Mouse (Mus musculus) testis, adult 2 months (tissue): Measurements from ENCODE around the gene Tnfsfm13. TPM values are rescaled to one million over a fixed set of nuclear protein-coding genes. Genes with fewer than 3 reads are reported as not detected.
A peak's percentile ranks its signal among the peaks of the same experiment; 100 is the strongest.

ENCODE experiments used
- H3K27ac ChIP-seq: fragments of 200-500 bp; 2 replicates; pipeline ENCODE4 v1.5.1; 2012; ENCODE audit warnings: low read depth, low read length; ENCODE audit not compliant: control insufficient read depth, insufficient read depth
- H3K27me3 ChIP-seq: fragments of 200-500 bp; 2 replicates; pipeline ENCODE4 v1.6.1; 2012; ENCODE audit warnings: mild to moderate bottlenecking, low read length, moderate library complexity; ENCODE audit not compliant: control insufficient read depth, insufficient read depth
- H3K36me3 ChIP-seq: fragments of 200-500 bp; 2 replicates; pipeline ENCODE4 v1.6.1; 2012; ENCODE audit warnings: mild to moderate bottlenecking, low read length; ENCODE audit not compliant: control insufficient read depth, insufficient read depth
- H3K4me1 ChIP-seq: fragments of 200-500 bp; 2 replicates; pipeline ENCODE4 v1.6.1; 2012; ENCODE audit warnings: low read length; ENCODE audit not compliant: control insufficient read depth, insufficient read depth
- H3K4me3 ChIP-seq: fragments of 200-500 bp; 2 replicates; pipeline ENCODE4 v1.5.1; 2012; ENCODE audit warnings: low read depth, mild to moderate bottlenecking, low read length, moderate library complexity, mixed read lengths; ENCODE audit not compliant: control insufficient read depth
- CTCF ChIP-seq: fragments of 200-500 bp; IDR thresholded peaks from 2 replicates; pipeline ENCODE4 v1.5.1; 2012; ENCODE audit warnings: low read depth, mild to moderate bottlenecking, inconsistent platforms, low read length, moderate library complexity; ENCODE audit not compliant: control insufficient read depth, insufficient read depth, insufficient replicate concordance
- POLR2A ChIP-seq: fragments of 200-500 bp; IDR thresholded peaks from 2 replicates; pipeline ENCODE4 v1.6.1; 2012; ENCODE audit warnings: low read depth, mild to moderate bottlenecking, inconsistent platforms, low read length, moderate library complexity; ENCODE audit not compliant: control insufficient read depth
- polyA plus RNA-seq: library from polyadenylated mRNA; depleted of rRNA; stranded (reverse); fragments of >200 nt; gene quantifications from 2 replicates; pipeline ENCODE4 v1.2.3, GENCODE M21; 2012

The Tnfsfm13 gene
- polyA plus RNA-seq, 1 experiment = 1.9 TPM

- no peak overlapping the region; the same call in 1 of the 2 replicates for H3K4me3 ChIP-seq
- no peaks in the 10 kb centered on the region for H3K27me3 ChIP-seq
- H3K4me1 ChIP-seq = peaks cover 9% of the 10 kb centered on the region
- no peaks in the 10 kb centered on the region for H3K36me3 ChIP-seq
- peak overlapping the region; percentile 62 for H3K27ac ChIP-seq
- TF ChIP-seq CTCF (no peak), POLR2A (no peak)
Observed at GRCm38 (mm10) chr11:69684128-69684745, 11.7 kb downstream of the Tnfsfm13 start.

GRCm38 (mm10) chr11:69683576-69683975 lies 12.3 kb downstream of the Tnfsfm13 start:
- Histone ChIP-seq H3K27me3 (no peaks in the 10 kb centered on the region), H3K4me1 (peaks cover 9% of the 10 kb centered on the region), H3K4me3 (no peak overlapping the region), H3K27ac (peak overlapping the region; percentile 59), H3K36me3 (no peaks in the 10 kb centered on the region)
- TF ChIP-seq POLR2A (no peak), CTCF (no peak)

GRCm38 (mm10) chr11:69682840-69683533 lies 12.9 kb downstream of the Tnfsfm13 start:
- H3K4me3 ChIP-seq = no peak overlapping the region
- peak; percentile 81; the same call in 1 of the 2 replicates for TF ChIP-seq CTCF
- TF ChIP-seq POLR2A = no peak
- H3K27ac ChIP-seq = peak overlapping the region; percentile 59
- no peaks in the 10 kb centered on the region for H3K27me3 ChIP-seq
- no peaks in the 10 kb centered on the region for H3K36me3 ChIP-seq
- H3K4me1 ChIP-seq = peaks cover 9% of the 10 kb centered on the region

GRCm38 (mm10) chr11:69682209-69682839 lies 13.6 kb downstream of the Tnfsfm13 start:
- Histone ChIP-seq H3K4me3 (peak overlapping the region; percentile 90), H3K27ac (peak overlapping the region; percentile 74), H3K27me3 (no peaks in the 10 kb centered on the region), H3K36me3 (no peaks in the 10 kb centered on the region), H3K4me1 (peaks cover 9% of the 10 kb centered on the region)
- TF ChIP-seq CTCF = no peak
- TF ChIP-seq POLR2A = no peak

GRCm38 (mm10) chr11:69681314-69682208 lies 14.3 kb downstream of the Tnfsfm13 start, which contains the start of gene Senp3:
Gene Senp3, minus strand, starts transcription at chr11:69682084.
- Histone ChIP-seq H3K36me3 (no peaks in the 10 kb centered on the region), H3K27me3 (no peaks in the 10 kb centered on the region), H3K27ac (peak within 1 kb of the TSS; percentile 74), H3K4me3 (peak within 1 kb of the TSS; percentile 90), H3K4me1 (peaks cover 9% of the 10 kb centered on the region)
- TF ChIP-seq CTCF (no peak), POLR2A (peak; percentile 87; the same call in 1 of the 2 replicates)

GRCm38 (mm10) chr11:69680136-69680855 lies 15.6 kb downstream of the Tnfsfm13 start:
- Histone ChIP-seq H3K27me3 (no peaks in the 10 kb centered on the region), H3K36me3 (no peaks in the 10 kb centered on the region), H3K27ac (no peak overlapping the region), H3K4me1 (peaks cover 7% of the 10 kb centered on the region), H3K4me3 (peak overlapping the region; percentile 90)
- TF ChIP-seq CTCF (no peak), POLR2A (no peak)
